Mouse (Mus musculus) embryonic facial prominence, embryonic 12.5 days (tissue): ENCODE data around the gene Scarb1. TPM values are rescaled to one million over a fixed set of nuclear protein-coding genes. Genes with fewer than 3 reads are reported as not detected.

Experiments used
- ATAC-seq: fragments of 200-750 bp; cut with Nextera tagmentation; 2 replicates; pipeline ENCODE4 v1.8.0; 2017; ENCODE audit not compliant: insufficient number of reproducible peaks, insufficient read depth, low FRiP score, low TSS enrichment
- H3K27ac ChIP-seq: fragments of 300-500 bp; sonication (generic); 2 replicates; pipeline ENCODE4 v1.5.1; 2016; ENCODE audit warnings: mild to moderate bottlenecking
- H3K27me3 ChIP-seq: fragments of 300-500 bp; sonication (generic); 2 replicates; pipeline ENCODE4 v1.6.1; 2016; ENCODE audit warnings: mild to moderate bottlenecking, moderate library complexity
- H3K36me3 ChIP-seq: fragments of 300-500 bp; sonication (generic); 2 replicates; pipeline ENCODE4 v1.6.1; 2016; ENCODE audit warnings: mild to moderate bottlenecking
- H3K4me1 ChIP-seq: fragments of 300-500 bp; sonication (generic); 2 replicates; pipeline ENCODE4 v1.6.1; 2016
- H3K4me2 ChIP-seq: fragments of 300-500 bp; sonication (generic); replicated peaks from 2 replicates; pipeline ENCODE4 v1.6.1; 2016; ENCODE audit warnings: mild to moderate bottlenecking, moderate library complexity
- H3K4me3 ChIP-seq: fragments of 300-500 bp; sonication (generic); 2 replicates; pipeline ENCODE4 v1.5.1; 2016; ENCODE audit warnings: mild to moderate bottlenecking
- H3K9ac ChIP-seq: fragments of 300-500 bp; sonication (generic); 2 replicates; pipeline ENCODE4 v1.6.1; 2016; ENCODE audit warnings: mild to moderate bottlenecking, moderate library complexity
- H3K9me3 ChIP-seq: fragments of 300-500 bp; sonication (generic); 2 replicates; pipeline ENCODE4 v1.6.1; 2016; ENCODE audit warnings: mild to moderate bottlenecking, moderate library complexity
- WGBS: fragments of 180-500 bp; shearing (Covaris S2); methylation state at CpG from one replicate; pipeline ENCODE4 v1.1.7; 2016; 5-methylcytosine and 5-hydroxymethylcytosine counted together
- polyA plus RNA-seq: library from polyadenylated mRNA; unstranded; fragments of >200 nt; fragmentation: Nextera tagmentation; extraction: Ambion mirVana; gene quantifications from 2 replicates; pipeline ENCODE4 v1.2.1, GENCODE M21; 2016

The Scarb1 gene
- polyA plus RNA-seq, 1 experiment from 2014 or later: 38.8 TPM

DNA sequence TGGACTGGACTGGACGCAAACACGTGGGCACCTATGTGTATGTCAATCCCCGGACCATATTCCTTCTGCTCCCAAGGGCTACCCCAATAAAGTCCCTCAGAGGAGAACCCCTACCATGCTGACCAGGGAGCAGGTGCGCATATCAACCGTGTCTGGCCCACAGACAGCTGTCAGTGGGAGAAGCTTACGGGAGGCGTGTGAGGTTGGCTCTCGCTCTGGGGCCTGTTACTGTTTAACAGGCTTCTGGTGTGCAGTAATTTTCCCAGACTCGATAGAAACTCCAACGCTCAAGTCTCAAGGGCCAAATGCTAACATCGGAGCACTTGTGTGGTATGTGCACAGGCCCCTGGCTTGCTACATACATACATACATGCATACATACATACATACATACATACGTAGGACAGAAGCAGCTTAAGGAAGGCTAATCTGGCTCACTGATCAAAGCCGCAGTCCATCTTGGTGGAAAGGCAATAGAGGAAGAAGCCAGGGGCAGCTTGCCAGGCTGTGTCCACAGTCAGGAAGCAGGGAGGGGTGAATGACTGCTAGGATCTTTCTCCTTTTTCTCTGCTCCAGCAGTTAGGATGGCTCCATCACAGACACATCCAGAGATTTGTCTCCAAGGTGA, 27.8 kb downstream of the Scarb1 start:
- Histone ChIP-seq H3K4me1 (no peaks in the 10 kb centered on the region), H3K27me3 (no peaks in the 10 kb centered on the region), H3K4me2 (no peak overlapping the region), H3K27ac (no peak overlapping the region), H3K9ac (no peak overlapping the region), H3K36me3 (no peaks in the 10 kb centered on the region), H3K9me3 (no peaks in the 10 kb centered on the region), H3K4me3 (no peak overlapping the region)
- 87% methylated on average over 13 of the region's 13 CpGs for WGBS
- no peak for ATAC-seq

DNA sequence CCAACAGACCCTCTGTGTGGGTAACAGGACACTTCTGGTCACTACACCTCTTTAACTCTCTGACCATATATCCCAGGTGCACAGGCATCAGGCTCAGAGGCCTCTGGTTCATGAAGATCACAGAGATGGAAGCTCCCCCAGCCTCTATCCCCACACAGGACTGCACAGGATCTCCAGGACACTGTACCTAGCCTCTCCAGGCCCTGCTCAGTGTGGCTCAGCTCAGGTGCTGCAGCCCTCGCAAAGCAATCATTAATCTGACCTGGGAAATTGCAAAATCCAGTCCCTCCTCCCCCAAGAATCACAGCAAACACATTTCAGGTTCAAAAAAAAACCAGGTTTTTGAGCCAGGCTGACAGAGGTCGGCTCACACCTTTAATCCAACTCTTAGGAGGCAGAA, 29.9 kb downstream of the Scarb1 start:
- no peaks in the 10 kb centered on the region for H3K36me3 ChIP-seq
- H3K4me3 ChIP-seq: no peak overlapping the region
- H3K4me2 ChIP-seq: no peak overlapping the region
- WGBS: 74% methylated on average over 2 of the region's 2 CpGs
- no peak overlapping the region for H3K27ac ChIP-seq
- ATAC-seq: no peak
- H3K4me1 ChIP-seq: no peaks in the 10 kb centered on the region
- H3K9ac ChIP-seq: no peak overlapping the region
- no peaks in the 10 kb centered on the region for H3K9me3 ChIP-seq
- no peaks in the 10 kb centered on the region for H3K27me3 ChIP-seq

DNA sequence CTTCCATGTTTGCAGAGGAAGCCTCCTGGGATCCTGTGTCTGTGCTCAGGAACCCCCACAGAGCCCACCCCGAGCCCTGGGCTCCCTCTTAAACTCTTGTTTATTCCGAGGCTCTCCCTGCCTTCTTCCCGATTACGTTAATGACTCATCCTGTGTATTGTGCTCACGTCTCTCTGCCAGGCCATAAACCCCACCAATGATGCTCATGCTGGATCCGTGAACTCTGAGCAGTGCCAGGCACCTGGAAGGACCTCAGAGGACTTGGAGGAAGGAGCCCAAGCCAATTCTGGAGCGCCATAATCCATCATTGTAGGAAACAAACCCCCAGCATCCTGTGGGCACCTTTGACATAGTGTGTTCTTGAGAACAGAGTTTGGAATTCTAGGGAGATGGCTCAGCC, 31.7 kb downstream of the Scarb1 start:
- Histone ChIP-seq H3K27me3 (no peaks in the 10 kb centered on the region), H3K27ac (no peak overlapping the region), H3K4me1 (peaks cover 9% of the 10 kb centered on the region; the same call in 1 of the 2 replicates), H3K4me3 (no peak overlapping the region), H3K36me3 (no peaks in the 10 kb centered on the region), H3K9me3 (no peaks in the 10 kb centered on the region), H3K4me2 (no peak overlapping the region), H3K9ac (no peak overlapping the region)
- 78% methylated on average over 7 of the region's 7 CpGs for WGBS
- ATAC-seq: no peak

DNA sequence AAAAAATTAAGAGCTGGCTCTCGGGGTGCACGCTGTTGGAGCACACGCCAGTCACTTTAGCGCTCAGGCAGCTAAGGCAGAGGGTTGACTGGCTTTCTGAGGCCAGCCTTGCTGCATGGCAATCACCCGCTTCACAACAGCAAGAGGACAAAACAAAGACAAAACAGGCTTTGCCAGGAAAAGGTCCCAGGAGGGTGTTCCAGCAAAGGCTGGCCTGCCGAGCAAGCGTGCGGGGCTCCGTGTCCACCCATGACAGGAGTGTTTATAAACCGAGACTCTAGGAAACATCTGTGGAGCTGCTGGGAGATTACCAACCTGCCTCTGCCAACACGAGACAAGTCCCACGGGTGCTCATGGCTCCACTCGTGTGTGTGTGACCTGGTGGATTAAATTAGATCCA, 34.1 kb downstream of the Scarb1 start:
- no peaks in the 10 kb centered on the region for H3K9me3 ChIP-seq
- 79% methylated on average over 13 of the region's 13 CpGs for WGBS
- peaks cover 11% of the 10 kb centered on the region; the same call in 1 of the 2 replicates for H3K4me1 ChIP-seq
- no peak for ATAC-seq
- no peaks in the 10 kb centered on the region for H3K27me3 ChIP-seq
- no peak overlapping the region for H3K4me3 ChIP-seq
- no peak overlapping the region for H3K4me2 ChIP-seq
- peaks cover 5% of the 10 kb centered on the region; the same call in 1 of the 2 replicates for H3K36me3 ChIP-seq
- no peak overlapping the region for H3K9ac ChIP-seq
- no peak overlapping the region for H3K27ac ChIP-seq

DNA sequence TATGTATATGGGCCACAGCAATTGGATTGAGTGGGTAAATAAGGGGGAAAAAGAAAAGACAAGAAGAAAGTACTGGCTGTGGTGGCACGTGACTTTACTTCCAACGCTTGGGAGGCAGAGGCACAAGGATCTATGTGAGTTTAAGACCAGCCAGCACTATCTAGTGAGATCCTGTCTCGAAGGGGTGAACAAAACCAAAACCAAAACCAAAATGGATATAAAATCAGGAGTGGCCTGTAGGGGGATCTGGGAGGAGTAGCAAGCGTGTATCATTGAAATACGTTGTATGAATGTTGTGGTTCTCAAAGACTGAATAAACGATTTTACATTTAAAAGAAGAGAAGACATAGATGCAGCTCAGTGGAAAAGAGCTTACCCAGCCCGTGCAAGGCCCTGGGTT, 34.5 kb downstream of the Scarb1 start:
- H3K4me2 ChIP-seq: no peak overlapping the region
- WGBS: 85% methylated on average over 7 of the region's 7 CpGs
- H3K36me3 ChIP-seq: peaks cover 5% of the 10 kb centered on the region; the same call in 1 of the 2 replicates

DNA sequence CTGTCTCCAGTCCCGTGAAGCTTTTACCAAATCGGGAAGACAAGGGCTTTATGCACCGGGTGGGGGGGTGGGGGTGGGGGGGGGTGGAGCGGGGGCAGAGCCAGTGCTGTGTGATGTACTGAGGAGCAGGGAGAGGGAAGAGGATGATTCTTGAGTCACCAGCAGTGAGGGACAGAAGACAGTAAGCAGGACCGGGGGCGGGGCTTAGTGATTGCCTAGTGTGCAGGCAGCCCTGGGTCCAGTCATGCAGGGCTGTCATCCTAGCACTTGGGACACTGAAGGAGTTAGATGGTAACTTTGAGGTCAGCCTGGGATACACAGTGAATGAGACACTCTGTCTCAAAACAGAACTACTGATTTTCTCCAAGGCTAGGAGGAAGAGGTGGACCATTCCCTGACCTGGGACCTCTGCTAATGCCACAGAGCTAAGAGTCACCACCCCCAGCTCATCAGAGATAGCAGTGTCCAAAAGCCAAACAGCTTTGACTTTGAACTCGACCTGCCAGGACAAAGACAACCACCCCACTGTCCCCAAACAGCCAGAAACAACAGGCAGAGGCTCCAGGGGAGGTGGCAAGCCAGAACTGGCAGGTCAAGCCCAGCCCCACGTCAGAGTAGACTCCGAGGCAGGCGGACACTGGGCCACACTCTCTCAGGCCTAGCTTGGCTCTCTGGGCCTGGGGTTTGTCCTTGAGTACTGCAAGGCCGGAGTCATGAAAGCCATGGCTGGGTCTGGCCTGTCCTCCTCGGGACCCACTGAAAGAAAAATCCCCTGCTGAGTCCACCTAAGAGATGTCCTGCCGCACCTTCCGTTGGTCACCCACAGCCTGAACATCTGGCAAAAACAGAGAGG, 35.4 kb downstream of the Scarb1 start:
- Histone ChIP-seq H3K9ac (no peak overlapping the region), H3K27ac (no peak overlapping the region), H3K4me2 (no peak overlapping the region), H3K27me3 (no peaks in the 10 kb centered on the region), H3K36me3 (peaks cover 5% of the 10 kb centered on the region; the same call in 1 of the 2 replicates), H3K4me1 (peaks cover 11% of the 10 kb centered on the region; the same call in 1 of the 2 replicates), H3K4me3 (no peak overlapping the region), H3K9me3 (no peaks in the 10 kb centered on the region)
- WGBS: 56% methylated on average over 14 of the region's 14 CpGs
- no peak for ATAC-seq

More for the DNA sequence above, 34.5 kb downstream of the Scarb1 start:
- H3K27ac ChIP-seq: no peak overlapping the region
- no peak overlapping the region for H3K9ac ChIP-seq
- H3K4me3 ChIP-seq: no peak overlapping the region
- ATAC-seq: no peak
- H3K27me3 ChIP-seq: no peaks in the 10 kb centered on the region
- peaks cover 11% of the 10 kb centered on the region; the same call in 1 of the 2 replicates for H3K4me1 ChIP-seq
- no peaks in the 10 kb centered on the region for H3K9me3 ChIP-seq

DNA sequence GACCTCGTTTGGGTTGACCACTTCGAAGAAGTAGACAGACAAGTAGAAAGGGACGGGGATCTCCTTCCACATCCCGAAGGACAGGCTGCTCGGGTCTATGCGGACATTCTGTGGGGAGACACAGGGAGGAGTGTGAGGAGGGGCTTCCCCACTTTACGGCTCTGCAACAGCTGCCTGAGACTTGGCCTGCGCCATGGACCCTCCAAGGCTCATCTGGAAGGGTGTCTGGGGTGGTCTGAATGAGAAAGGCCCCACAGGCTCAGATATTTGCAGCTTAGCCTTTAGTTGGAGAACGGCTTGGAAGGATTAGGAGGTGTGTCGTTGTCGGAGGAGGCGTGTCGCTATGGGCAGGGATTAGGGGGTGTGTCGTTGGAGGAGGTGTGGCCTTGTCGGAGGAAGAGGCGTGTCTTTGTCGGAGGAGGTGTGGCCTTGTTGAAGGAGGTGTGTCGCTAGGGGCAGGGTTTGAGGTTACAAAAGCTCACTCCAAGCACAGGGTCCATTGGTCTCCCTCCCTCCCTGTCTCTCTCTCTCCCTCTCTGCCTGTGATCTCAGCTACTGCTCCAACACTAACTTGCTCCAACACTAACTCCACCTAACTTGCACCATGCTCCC, 36.5 kb downstream of the Scarb1 start:
- peak; percentile 48 for ATAC-seq
- no peak overlapping the region for H3K4me3 ChIP-seq

DNA sequence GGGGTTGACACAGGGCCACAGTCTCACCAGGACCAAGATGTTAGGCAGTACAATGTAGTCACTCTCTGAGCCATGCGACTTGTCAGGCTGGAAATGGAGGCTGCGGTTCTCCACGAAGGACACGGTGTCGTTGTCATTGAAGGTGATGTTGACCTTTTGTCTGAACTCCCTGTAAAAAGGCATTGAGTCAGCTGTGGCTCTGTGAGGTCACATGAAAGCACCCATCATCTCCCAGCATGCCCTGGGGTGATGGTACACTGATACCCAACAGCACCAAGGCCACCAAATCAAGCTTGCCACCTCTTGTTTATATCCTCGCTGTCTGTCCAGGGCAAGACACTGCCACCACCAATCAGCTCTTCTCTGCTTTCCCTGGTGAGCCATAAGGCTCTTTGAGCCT, 37.8 kb downstream of the Scarb1 start:
- WGBS: 90% methylated on average over 6 of the region's 6 CpGs
- no peaks in the 10 kb centered on the region for H3K27me3 ChIP-seq
- no peaks in the 10 kb centered on the region for H3K9me3 ChIP-seq
- H3K4me2 ChIP-seq: no peak overlapping the region
- H3K9ac ChIP-seq: no peak overlapping the region
- no peak for ATAC-seq
- H3K4me3 ChIP-seq: no peak overlapping the region
- peaks cover 11% of the 10 kb centered on the region; the same call in 1 of the 2 replicates for H3K4me1 ChIP-seq
- H3K27ac ChIP-seq: no peak overlapping the region
- H3K36me3 ChIP-seq: peaks cover 20% of the 10 kb centered on the region

More for the DNA sequence above, 36.5 kb downstream of the Scarb1 start:
- H3K9ac ChIP-seq: no peak overlapping the region
- H3K9me3 ChIP-seq: no peaks in the 10 kb centered on the region
- 0 out of 2 replicates have a peak overlapping the region, but pooled peaks have one; percentile 20 for H3K4me2 ChIP-seq
- H3K36me3 ChIP-seq: peaks cover 15% of the 10 kb centered on the region
- WGBS: 24% methylated on average over 18 of the region's 18 CpGs
- peaks cover 11% of the 10 kb centered on the region; the same call in 1 of the 2 replicates for H3K4me1 ChIP-seq
- no peaks in the 10 kb centered on the region for H3K27me3 ChIP-seq
- 0 out of 2 replicates have a peak overlapping the region, but pooled peaks have one; percentile 14 for H3K27ac ChIP-seq

DNA sequence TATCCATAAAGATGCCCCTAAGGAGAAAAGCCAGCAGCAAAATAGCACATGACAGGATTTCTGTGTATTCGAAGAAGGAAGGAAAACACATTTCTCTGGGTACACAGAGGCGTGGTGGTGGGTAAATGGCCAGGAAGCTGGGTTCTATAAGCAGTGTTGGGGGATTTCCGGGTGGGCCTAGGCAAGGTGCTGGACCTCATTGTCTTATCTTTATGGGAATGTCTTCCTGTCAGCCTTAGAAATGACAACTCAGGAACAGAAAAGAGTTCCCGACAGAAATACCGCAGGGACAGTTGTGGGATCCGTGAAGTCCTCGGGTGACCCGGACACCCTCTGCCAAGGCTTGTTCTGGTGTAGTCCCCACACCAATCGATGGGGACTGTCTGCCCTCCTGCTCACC, 42.7 kb downstream of the Scarb1 start:
- peaks cover 51% of the 10 kb centered on the region for H3K36me3 ChIP-seq

DNA sequence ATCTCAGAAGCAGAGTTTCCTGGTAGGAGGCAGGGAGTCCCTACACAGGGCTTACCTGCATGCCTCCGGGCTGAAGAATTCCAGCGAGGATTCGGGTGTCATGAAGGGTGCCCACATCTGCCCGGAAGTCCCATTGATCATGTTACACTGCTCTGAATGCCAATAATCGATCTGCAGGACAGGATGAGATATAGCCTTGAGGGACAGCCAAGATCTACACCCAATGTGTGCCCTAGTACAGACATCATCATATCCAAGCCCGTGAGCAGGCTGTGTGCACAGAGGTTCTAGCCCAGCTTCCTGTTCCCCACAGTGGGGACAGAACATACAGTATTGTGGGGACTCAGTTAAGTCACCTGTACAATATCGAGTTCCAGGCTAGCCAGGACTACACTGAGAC, 43.7 kb downstream of the Scarb1 start:
- H3K4me1 ChIP-seq: no peaks in the 10 kb centered on the region
- H3K27ac ChIP-seq: no peak overlapping the region
- H3K4me3 ChIP-seq: no peak overlapping the region
- WGBS: 87% methylated on average over 7 of the region's 7 CpGs
- H3K9me3 ChIP-seq: no peaks in the 10 kb centered on the region; the same call in 1 of the 2 replicates
- no peak overlapping the region for H3K9ac ChIP-seq
- peaks cover 46% of the 10 kb centered on the region for H3K36me3 ChIP-seq
- H3K27me3 ChIP-seq: no peaks in the 10 kb centered on the region
- no peak for ATAC-seq
- no peak overlapping the region for H3K4me2 ChIP-seq

More for the DNA sequence above, 42.7 kb downstream of the Scarb1 start:
- H3K9ac ChIP-seq: no peak overlapping the region
- H3K27ac ChIP-seq: no peak overlapping the region
- H3K4me2 ChIP-seq: no peak overlapping the region
- no peaks in the 10 kb centered on the region for H3K4me1 ChIP-seq
- no peak overlapping the region for H3K4me3 ChIP-seq
- no peak for ATAC-seq
- no peaks in the 10 kb centered on the region; the same call in 1 of the 2 replicates for H3K9me3 ChIP-seq
- 91% methylated on average over 9 of the region's 9 CpGs for WGBS
- H3K27me3 ChIP-seq: no peaks in the 10 kb centered on the region

DNA sequence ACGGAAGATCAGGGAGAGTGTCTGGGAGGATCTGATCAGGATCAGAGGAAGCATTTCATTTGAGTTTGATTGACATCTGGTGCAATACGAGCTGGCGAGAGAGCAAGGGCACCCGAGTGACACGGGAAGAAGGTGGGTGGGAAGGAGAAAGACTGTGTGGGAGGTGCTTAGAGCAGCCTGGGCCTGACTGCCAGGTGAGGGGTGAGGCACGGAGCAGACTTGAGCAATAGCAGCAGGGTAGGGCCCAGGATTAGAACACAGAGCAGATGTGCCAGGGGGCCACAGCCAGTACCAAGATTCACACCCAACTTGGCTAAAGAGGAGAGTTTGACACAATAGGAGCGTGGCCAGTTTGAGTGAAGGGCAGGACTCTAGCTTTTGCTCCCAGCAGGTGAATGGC, 47.9 kb downstream of the Scarb1 start:
- no peak overlapping the region for H3K4me2 ChIP-seq

More for the DNA sequence above, 47.9 kb downstream of the Scarb1 start:
- Histone ChIP-seq H3K27ac (no peak overlapping the region), H3K4me1 (peaks cover 3% of the 10 kb centered on the region; the same call in 1 of the 2 replicates), H3K4me3 (no peak overlapping the region), H3K36me3 (peaks cover 35% of the 10 kb centered on the region), H3K9me3 (no peaks in the 10 kb centered on the region; the same call in 1 of the 2 replicates), H3K9ac (no peak overlapping the region), H3K27me3 (no peaks in the 10 kb centered on the region)
- WGBS: 42% methylated on average over 7 of the region's 7 CpGs
- ATAC-seq: no peak
